Mouse (Mus musculus) small intestine, adult 2 months (tissue): ENCODE measurements around the gene Strada. TPM values are rescaled to one million over a fixed set of nuclear protein-coding genes. Genes with fewer than 3 reads are reported as not detected.

Source experiments
- H3K27ac ChIP-seq: fragments of 200-500 bp; 2 replicates; pipeline ENCODE4 v1.5.1; 2012; ENCODE audit warnings: low read depth, low read length, control low read depth, inconsistent platforms; ENCODE audit not compliant: insufficient read depth
- H3K27me3 ChIP-seq: fragments of 200-500 bp; 2 replicates; pipeline ENCODE4 v1.6.1; 2012; ENCODE audit warnings: mild to moderate bottlenecking, moderate library complexity, low read length, inconsistent platforms; ENCODE audit not compliant: control insufficient read depth, insufficient read depth
- H3K36me3 ChIP-seq: fragments of 200-500 bp; 2 replicates; pipeline ENCODE4 v1.6.1; 2012; ENCODE audit warnings: mild to moderate bottlenecking, low read length, control low read depth, inconsistent platforms; ENCODE audit not compliant: control insufficient read depth, insufficient read depth
- H3K4me1 ChIP-seq: fragments of 200-500 bp; 2 replicates; pipeline ENCODE4 v1.6.1; 2012; ENCODE audit warnings: low read length, inconsistent platforms, mixed read lengths; ENCODE audit not compliant: control insufficient read depth, insufficient read depth, insufficient read length
- H3K4me3 ChIP-seq: fragments of 200-500 bp; 2 replicates; pipeline ENCODE4 v1.5.1; 2012; ENCODE audit warnings: low read depth, mild to moderate bottlenecking, control low read depth, inconsistent platforms, low read length, moderate library complexity
- CTCF ChIP-seq: fragments of 200-500 bp; IDR thresholded peaks from 2 replicates; pipeline ENCODE4 v1.5.1; 2012; ENCODE audit warnings: low read depth, mild to moderate bottlenecking, control low read depth, inconsistent platforms, low read length, moderate library complexity, mixed read lengths; ENCODE audit not compliant: insufficient replicate concordance, insufficient read length; ENCODE audit errors: extremely low read depth
- POLR2A ChIP-seq: fragments of 200-500 bp; IDR thresholded peaks from 2 replicates; pipeline ENCODE4 v1.6.1; 2012; ENCODE audit warnings: low read depth, mild to moderate bottlenecking, control low read depth, inconsistent platforms, low read length, moderate library complexity
- WGBS: fragments of 180-500 bp; shearing (Covaris S2); methylation state at CpG from one replicate; pipeline ENCODE4 v1.1.7; 2018; 5-methylcytosine and 5-hydroxymethylcytosine counted together
- polyA plus RNA-seq: library from polyadenylated mRNA; depleted of rRNA; stranded (reverse); fragments of >200 nt; gene quantifications from 2 replicates; pipeline ENCODE4 v1.2.3, GENCODE M21; 2012

Gene Strada
- polyA plus RNA-seq, 1 experiment = 7.4 TPM

DNA sequence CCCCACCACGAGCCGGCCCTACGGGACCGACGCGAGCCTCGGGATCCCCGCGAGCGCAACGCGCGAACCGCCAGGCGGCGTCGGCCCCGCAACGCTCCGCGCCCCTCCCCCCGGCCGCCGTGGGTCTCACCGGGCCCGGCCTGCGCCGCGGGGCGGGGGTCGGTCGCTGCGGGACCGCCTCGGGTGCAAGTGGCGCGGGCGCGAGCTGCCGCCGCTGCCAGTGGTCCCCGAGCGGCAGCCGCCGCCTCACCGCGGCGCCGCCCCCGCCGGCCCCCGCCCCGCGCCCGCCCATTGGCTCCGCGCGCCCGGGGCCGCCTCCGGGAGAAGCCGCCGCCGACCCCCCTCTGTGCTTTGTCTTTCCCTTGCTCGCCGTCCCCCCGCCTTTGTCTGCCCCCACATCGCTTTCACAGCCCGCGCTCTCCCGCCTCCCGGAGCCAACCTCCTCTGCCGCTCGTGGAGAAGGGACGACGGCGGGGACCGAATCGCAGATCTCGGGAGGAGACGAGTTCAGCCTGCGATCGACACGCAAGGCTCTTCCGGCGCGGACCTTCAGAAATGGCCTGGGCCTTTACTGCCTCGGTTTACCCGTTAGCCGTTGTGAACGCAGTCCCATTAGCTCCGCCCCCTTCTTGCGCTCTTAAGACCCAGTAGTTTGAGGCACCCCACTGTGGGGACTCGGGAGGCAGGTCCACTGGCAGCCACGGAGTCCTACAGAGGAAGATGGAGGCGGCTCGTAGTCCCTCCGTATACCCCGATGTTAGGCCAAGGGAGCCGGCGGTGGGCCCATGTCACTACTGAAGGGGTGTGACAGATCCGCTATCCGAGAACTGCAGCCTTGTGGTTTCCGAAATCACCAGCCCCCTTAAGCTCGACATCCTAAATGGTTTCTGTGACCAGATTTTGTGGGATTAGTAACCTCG lies 41.8 kb downstream of the Strada start:
- peaks cover 2% of the 10 kb centered on the region; the same call in 1 of the 2 replicates for H3K36me3 ChIP-seq
- peak overlapping the region; percentile 70 for H3K27ac ChIP-seq
- peaks cover 7% of the 10 kb centered on the region; the same call in 1 of the 2 replicates for H3K4me1 ChIP-seq
- H3K4me3 ChIP-seq = peak overlapping the region; percentile 73
- under 1% methylated on average over 105 of the region's 106 CpGs for WGBS
- TF ChIP-seq CTCF (no peak), POLR2A (no peak)
- no peaks in the 10 kb centered on the region for H3K27me3 ChIP-seq

GRCm38 (mm10) chr11:106159216-106159920 lies 42.6 kb downstream of the Strada start:
- WGBS = 1% methylated on average over 25 of the region's 25 CpGs
- Histone ChIP-seq H3K36me3 (peaks cover 9% of the 10 kb centered on the region), H3K4me3 (peak overlapping the region; percentile 73), H3K27me3 (no peaks in the 10 kb centered on the region), H3K4me1 (peaks cover 9% of the 10 kb centered on the region), H3K27ac (peak overlapping the region; percentile 77)
- TF ChIP-seq POLR2A (no peak; the same call in 1 of the 2 replicates), CTCF (no peak)

- 37% methylated on average over 9 of the region's 9 CpGs for WGBS
Measured at GRCm38 (mm10) chr11:106158930-106159215, 43.1 kb downstream of the Strada start.

GRCm38 (mm10) chr11:106158081-106158929 lies 43.7 kb downstream of the Strada start:
- WGBS = 58% methylated on average over 14 of the region's 14 CpGs
- no peaks in the 10 kb centered on the region for H3K27me3 ChIP-seq
- peaks cover 9% of the 10 kb centered on the region for H3K4me1 ChIP-seq
- peak overlapping the region; percentile 73 for H3K4me3 ChIP-seq
- H3K36me3 ChIP-seq = peaks cover 17% of the 10 kb centered on the region
- peak overlapping the region; percentile 77; the same call in 1 of the 2 replicates for H3K27ac ChIP-seq
- TF ChIP-seq POLR2A (no peak), CTCF (peak; percentile 28; the same call in 1 of the 2 replicates)

More at GRCm38 (mm10) chr11:106158930-106159215, 43.1 kb downstream of the Strada start:
- TF ChIP-seq POLR2A (no peak), CTCF (no peak)
- Histone ChIP-seq H3K27me3 (no peaks in the 10 kb centered on the region), H3K36me3 (peaks cover 14% of the 10 kb centered on the region), H3K27ac (peak overlapping the region; percentile 77), H3K4me1 (peaks cover 9% of the 10 kb centered on the region), H3K4me3 (peak overlapping the region; percentile 73)

DNA sequence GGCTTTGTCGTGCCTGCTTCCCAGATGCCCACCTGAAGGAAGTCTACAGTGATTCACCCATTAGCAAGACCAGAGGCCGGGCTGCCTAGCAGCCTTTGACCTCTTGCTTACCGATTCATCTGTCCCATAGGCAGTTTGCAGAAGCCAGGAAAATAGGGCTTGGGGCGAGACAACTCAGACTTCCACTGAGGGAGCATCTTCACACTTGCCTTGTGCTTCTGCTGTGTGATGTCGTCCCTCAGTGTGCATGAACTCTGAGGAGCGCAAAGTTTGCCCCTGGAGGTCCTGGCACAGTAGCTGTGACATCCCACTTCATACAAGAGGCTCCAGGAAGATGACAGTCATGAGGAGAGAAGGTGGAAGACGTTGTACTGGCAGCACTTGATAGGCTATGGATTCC lies 44.8 kb downstream of the Strada start:
- no peaks in the 10 kb centered on the region for H3K27me3 ChIP-seq
- H3K4me1 ChIP-seq = peaks cover 9% of the 10 kb centered on the region
- WGBS = 73% methylated on average over 7 of the region's 7 CpGs
- peaks cover 20% of the 10 kb centered on the region for H3K36me3 ChIP-seq
- no peak overlapping the region for H3K27ac ChIP-seq
- TF ChIP-seq CTCF (no peak), POLR2A (no peak)
- H3K4me3 ChIP-seq = no peak overlapping the region

DNA sequence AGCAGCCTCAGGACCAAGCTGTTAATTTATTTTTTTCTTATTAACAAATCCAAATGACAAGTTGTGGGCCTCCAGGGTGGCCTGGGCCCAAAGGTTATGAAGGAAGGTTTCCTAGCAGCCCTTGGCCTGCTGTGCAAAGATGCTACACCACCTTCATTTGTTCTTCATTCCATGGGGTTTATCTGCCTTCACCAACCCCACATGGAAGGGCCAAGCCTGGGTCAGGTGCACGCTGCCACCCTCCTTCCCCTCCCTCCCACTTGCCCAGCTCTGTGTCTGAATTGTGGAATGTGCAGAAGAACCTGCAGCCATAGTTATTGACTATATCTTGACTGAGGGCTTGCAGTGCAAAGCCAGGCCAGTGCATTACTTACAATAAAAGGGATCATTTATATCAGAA lies 45.7 kb downstream of the Strada start:
- no peak overlapping the region for H3K27ac ChIP-seq
- no peak overlapping the region for H3K4me3 ChIP-seq
- 88% methylated on average over 1 of the region's 1 CpGs for WGBS
- no peaks in the 10 kb centered on the region for H3K27me3 ChIP-seq
- TF ChIP-seq POLR2A (no peak), CTCF (no peak)
- H3K36me3 ChIP-seq = peaks cover 28% of the 10 kb centered on the region
- peaks cover 9% of the 10 kb centered on the region for H3K4me1 ChIP-seq
